Mouse (Mus musculus) layer of hippocampus, postnatal 14 days (tissue): ENCODE data around the gene Cltb. TPM values are rescaled to one million over a fixed set of nuclear protein-coding genes. Genes with fewer than 3 reads are reported as not detected.
"Not testable (repeated sequence)": the region's sequence is repeated elsewhere in the genome, so short reads cannot be mapped to it uniquely, and the experiment has no call there.

Experiments used
- DNase-seq, 2 experiments: peaks; one replicate each; pipeline ENCODE4 v3.0.0; 2021 to 2022; ENCODE audit warnings: low spot score in 2 of 2, mixed read lengths in 1 of 2
- long read RNA-seq, 2 experiments: library from polyadenylated mRNA; stranded (forward); transcript quantifications; one replicate each; pipeline ENCODE4 v2.0.0; 2021
- total RNA-seq, 2 experiments: library from RNA; stranded (reverse); gene quantifications; 2 replicates each; pipeline ENCODE4 v1.2.3; 2021

Gene Cltb
- 100 to 1,000 TPM; 306 TPM for total RNA-seq
- long read RNA-seq, experiment 1, transcript Cltb-202 (5 exons, 2,186 nt): minor isoform, 34 of 276 reads
- long read RNA-seq, experiment 1, transcript Cltb-201 (6 exons, 1,004 nt): major isoform, 149 of 276 reads
- long read RNA-seq, experiment 1, partial matches to known transcripts: 2 of 276 reads
- long read RNA-seq, experiment 1, other reads (novel, unspliced or antisense): 91 of 276 reads
- long read RNA-seq, experiment 2, transcript Cltb-201 (6 exons, 1,004 nt): major isoform, 226 of 514 reads
- long read RNA-seq, experiment 2, transcript Cltb-202 (5 exons, 2,186 nt): minor isoform, 72 of 514 reads
- long read RNA-seq, experiment 2, partial matches to known transcripts: 2 of 514 reads
- long read RNA-seq, experiment 2, other reads (novel, unspliced or antisense): 212 of 514 reads

- DNase-seq: peak; percentile 89 to 90
Observed at GRCm38 (mm10) chr13:54610972-54611754, at the start of gene Cltb. Gene Cltb (minus strand): TSS chr13:54611344.

GRCm38 (mm10) chr13:54660877-54661276, 49.7 kb upstream of the Cltb start:
- DNase-seq: no peak

- DNase-seq: no peak
Observed at GRCm38 (mm10) chr13:54650461-54650860, 39.3 kb upstream of the Cltb start.

GRCm38 (mm10) chr13:54635011-54635410, 23.9 kb upstream of the Cltb start:
- DNase-seq: no peak

- no peak for DNase-seq
Observed at GRCm38 (mm10) chr13:54632731-54633277, 21.7 kb upstream of the Cltb start.

- no peak for DNase-seq
Observed at GRCm38 (mm10) chr13:54629128-54629527, 18.0 kb upstream of the Cltb start.

GRCm38 (mm10) chr13:54621960-54622521, 10.9 kb upstream of the Cltb start:
- no peak for DNase-seq

- peak; percentile 99 for DNase-seq
Observed at GRCm38 (mm10) chr13:54621155-54621932, 10.2 kb upstream of the Cltb start, which contains the start of gene Faf2. Gene Faf2 (plus strand): TSS chr13:54621784.

GRCm38 (mm10) chr13:54616998-54617397, 5.9 kb upstream of the Cltb start:
- DNase-seq: no peak

- DNase-seq: no peak
Observed at GRCm38 (mm10) chr13:54616307-54616706, 5.2 kb upstream of the Cltb start.

GRCm38 (mm10) chr13:54613141-54613540, 2.0 kb upstream of the Cltb start:
- not testable (repeated sequence) for DNase-seq

GRCm38 (mm10) chr13:54610613-54610971, 552 bp downstream of the Cltb start:
- DNase-seq: no peak

- no peak for DNase-seq
Observed at GRCm38 (mm10) chr13:54609301-54609700, 1.8 kb downstream of the Cltb start.

GRCm38 (mm10) chr13:54608666-54609065, 2.5 kb downstream of the Cltb start:
- DNase-seq: peak in 1 of 2 experiments; percentile 46

GRCm38 (mm10) chr13:54608002-54608401, 3.1 kb downstream of the Cltb start:
- DNase-seq: no peak

GRCm38 (mm10) chr13:54607204-54607603, 3.9 kb downstream of the Cltb start:
- no peak for DNase-seq

- DNase-seq: no peak
Observed at GRCm38 (mm10) chr13:54605426-54605825, 5.7 kb downstream of the Cltb start.

- no peak for DNase-seq
Observed at GRCm38 (mm10) chr13:54604221-54604620, 6.9 kb downstream of the Cltb start.

GRCm38 (mm10) chr13:54603501-54603900, 7.6 kb downstream of the Cltb start:
- DNase-seq: no peak

- no peak for DNase-seq
Observed at GRCm38 (mm10) chr13:54602639-54603111, 8.5 kb downstream of the Cltb start.
